Mouse (Mus musculus) CH12.LX (cell line): ENCODE measurements at regions not wholly inside any gene's neighbourhood (a gene's known extent, or its start where the extent isn't known, plus 50 kb on each side); places are given as distances from the start of the nearest gene placed in this dataset.

Experiments used
- DNase-seq: peaks from one replicate; pipeline ENCODE4 v3.0.0-alpha.2; 2013; ENCODE audit errors: extremely low read depth
- H3K27ac ChIP-seq: 2 replicates; pipeline ENCODE4 v1.5.1; 2012; ENCODE audit warnings: low read depth, mild to moderate bottlenecking, control low read depth, moderate library complexity; ENCODE audit not compliant: insufficient read depth
- H3K27me3 ChIP-seq: replicated peaks from 2 replicates; pipeline ENCODE3; 2012; ENCODE audit warnings: inconsistent platforms
- H3K36me3 ChIP-seq, 2 experiments: replicated peaks in 1 of 2; 2 replicates each; pipeline versions ENCODE3 to v1.6.1; 2012; ENCODE audit warnings: inconsistent platforms in 1 of 2, low read length in 1 of 2, mild to moderate bottlenecking in 1 of 2, mixed read lengths in 1 of 2, moderate library complexity in 1 of 2; ENCODE audit not compliant: control insufficient read depth in 1 of 2, insufficient read depth in 1 of 2
- H3K4me1 ChIP-seq, 2 experiments: 2 replicates each; pipeline ENCODE4 v1.6.1; 2012; ENCODE audit warnings: inconsistent platforms in 1 of 2, moderate library complexity in 1 of 2; ENCODE audit not compliant: insufficient read depth in 2 of 2, control insufficient read depth in 1 of 2
- H3K4me2 ChIP-seq: 2 replicates; pipeline ENCODE4 v1.6.1; 2012; ENCODE audit warnings: low read depth, mild to moderate bottlenecking, control low read depth; ENCODE audit not compliant: poor library complexity, insufficient read depth, severe bottlenecking
- H3K4me3 ChIP-seq, 3 experiments: fragments of 150-350 bp in 1 of 3; sonication (generic) in 1 of 3; replicated peaks in 1 of 3; 2 replicates each; pipeline versions ENCODE3 to v1.5.1; 2011 to 2012; ENCODE audit warnings: low read depth in 2 of 3, low read length in 2 of 3, mild to moderate bottlenecking in 2 of 3, moderate library complexity in 2 of 3, control low read depth in 1 of 3, improper control_type of control experiment in 1 of 3, inconsistent platforms in 1 of 3, mixed read lengths in 1 of 3; ENCODE audit not compliant: poor library complexity in 1 of 3
- H3K79me2 ChIP-seq: replicated peaks from 2 replicates; pipeline ENCODE4 v1.6.1; 2012; ENCODE audit warnings: mild to moderate bottlenecking, moderate library complexity; ENCODE audit not compliant: control insufficient read depth, poor library complexity, insufficient read depth, severe bottlenecking; ENCODE audit errors: extremely low read depth
- H3K9ac ChIP-seq: 2 replicates; pipeline ENCODE4 v1.6.1; 2012; ENCODE audit warnings: low read depth, mild to moderate bottlenecking, control low read depth, moderate library complexity; ENCODE audit not compliant: insufficient read depth
- H3K9me3 ChIP-seq: replicated peaks from 2 replicates; pipeline ENCODE3; 2012; ENCODE audit warnings: low read length, inconsistent platforms, mixed read lengths
- BHLHE40 ChIP-seq: IDR thresholded peaks from 2 replicates; pipeline ENCODE4 v1.6.1; 2011; ENCODE audit warnings: mild to moderate bottlenecking, low read depth, low read length, improper control_type of control experiment
- EP300 ChIP-seq: IDR thresholded peaks from 2 replicates; pipeline ENCODE4 v1.6.1; 2011; ENCODE audit warnings: low read length, improper control_type of control experiment
- ETS1 ChIP-seq: conservative IDR thresholded peaks from 2 replicates; pipeline ENCODE4 v1.6.1; 2012; ENCODE audit warnings: low read depth, mild to moderate bottlenecking, inconsistent platforms, low read length, improper control_type of control experiment, moderate library complexity
- HCFC1 ChIP-seq: IDR thresholded peaks from 2 replicates; pipeline ENCODE4 v1.6.1; 2012; ENCODE audit warnings: low read depth, mild to moderate bottlenecking, inconsistent platforms, low read length, improper control_type of control experiment
- KAT2A ChIP-seq: IDR thresholded peaks from 2 replicates; pipeline ENCODE4 v1.6.1; 2012; ENCODE audit warnings: low read length, improper control_type of control experiment, inconsistent platforms; ENCODE audit not compliant: insufficient replicate concordance
- MEF2A ChIP-seq: IDR thresholded peaks from 2 replicates; pipeline ENCODE4 v1.6.1; 2014; ENCODE audit warnings: low read depth, mild to moderate bottlenecking, inconsistent platforms, low read length, improper control_type of control experiment, borderline replicate concordance
- NELFE ChIP-seq: IDR thresholded peaks from 2 replicates; pipeline ENCODE4 v1.6.1; 2011; ENCODE audit warnings: low read depth, low read length, improper control_type of control experiment
- PAX5 ChIP-seq: IDR thresholded peaks from 2 replicates; pipeline ENCODE4 v1.6.1; 2012; ENCODE audit warnings: low read length, inconsistent platforms, mixed read lengths
- POLR2A ChIP-seq: IDR thresholded peaks from 2 replicates; pipeline ENCODE4 v1.6.1; 2011; ENCODE audit warnings: low read depth, mild to moderate bottlenecking, improper control_type of control experiment, low read length
- POLR2AphosphoS2 ChIP-seq: IDR thresholded peaks from 2 replicates; pipeline ENCODE4 v1.6.1; 2011; ENCODE audit warnings: low read depth, low read length, improper control_type of control experiment
- RAD21 ChIP-seq: IDR thresholded peaks from 2 replicates; pipeline ENCODE4 v1.6.1; 2011; ENCODE audit warnings: low read depth, mild to moderate bottlenecking, low read length, improper control_type of control experiment, moderate library complexity
- RCOR1 ChIP-seq: conservative IDR thresholded peaks from 2 replicates; pipeline ENCODE4 v1.6.1; 2012; ENCODE audit warnings: low read depth, mild to moderate bottlenecking, inconsistent platforms, low read length, improper control_type of control experiment
- SIN3A ChIP-seq: IDR thresholded peaks from 2 replicates; pipeline ENCODE4 v1.6.1; 2012; ENCODE audit warnings: low read length, improper control_type of control experiment, inconsistent platforms
- TBP ChIP-seq: conservative IDR thresholded peaks from 2 replicates; pipeline ENCODE4 v1.6.1; 2011; ENCODE audit warnings: low read depth, low read length, improper control_type of control experiment
- TCF12 ChIP-seq: IDR thresholded peaks from 2 replicates; pipeline ENCODE4 v1.6.1; 2014; ENCODE audit warnings: low read depth, mild to moderate bottlenecking, inconsistent platforms, low read length, improper control_type of control experiment
- USF2 ChIP-seq: conservative IDR thresholded peaks from 2 replicates; pipeline ENCODE4 v1.6.1; 2011; ENCODE audit warnings: low read depth, low read length, improper control_type of control experiment
- ZC3H11A ChIP-seq: IDR thresholded peaks from 2 replicates; pipeline ENCODE4 v1.6.1; 2012; ENCODE audit warnings: low read depth, mild to moderate bottlenecking, inconsistent platforms, low read length, improper control_type of control experiment
- ZMIZ1 ChIP-seq: IDR thresholded peaks from 2 replicates; pipeline ENCODE4 v1.6.1; 2012; ENCODE audit warnings: low read depth, mild to moderate bottlenecking, inconsistent platforms, low read length, improper control_type of control experiment
- dilution Hi-C: fragments of 300-500 bp; cut with MboI; formaldehyde crosslinking; loops from 2 replicates; pipeline ENCODE4 v1.14.3; 2020; ENCODE audit warnings: low sequenced_read_pairs; ENCODE audit not compliant: extremely low pct_unique_long_range_greater_than_20kb, extremely low pct_ligation_motif_present
- in situ Hi-C: fragments of 300-500 bp; cut with MboI; formaldehyde crosslinking; loops from 3 replicates; pipeline ENCODE4 v1.14.3; 2019; ENCODE audit warnings: low sequenced_read_pairs, low pct_ligation_motif_present, low pct_unique_long_range_greater_than_20kb, mixed read lengths

- H3K36me3 ChIP-seq: no peaks in the 10 kb centered on the region
- in situ Hi-C loops (no loop called here), dilution Hi-C loops (no loop called here)
- TF ChIP-seq POLR2AphosphoS2 (no peak), MEF2A (no peak), RAD21 (no peak), TCF12 (no peak), SIN3A (no peak), USF2 (no peak), HCFC1 (no peak), PAX5 (no peak), KAT2A (no peak), ZC3H11A (no peak)
- TF ChIP-seq, all 38 proteins: peak for 0
- H3K9ac ChIP-seq: no peak overlapping the region
- no peak overlapping the region for H3K4me2 ChIP-seq
- peaks cover 3% of the 10 kb centered on the region for H3K9me3 ChIP-seq
- H3K4me1 ChIP-seq: peaks cover 0 to 3% of the 10 kb centered on the region in 2 experiments; a peak in 1 of 4 replicates
- no peaks in the 10 kb centered on the region for H3K79me2 ChIP-seq
- no peak for DNase-seq
- H3K4me3 ChIP-seq: no peak overlapping the region
- H3K27me3 ChIP-seq: no peaks in the 10 kb centered on the region
- no peak overlapping the region for H3K27ac ChIP-seq
Measured at GRCm38 (mm10) chr16:50833357-50833756, 242.4 kb upstream of the Ccdc54 start.

DNA sequence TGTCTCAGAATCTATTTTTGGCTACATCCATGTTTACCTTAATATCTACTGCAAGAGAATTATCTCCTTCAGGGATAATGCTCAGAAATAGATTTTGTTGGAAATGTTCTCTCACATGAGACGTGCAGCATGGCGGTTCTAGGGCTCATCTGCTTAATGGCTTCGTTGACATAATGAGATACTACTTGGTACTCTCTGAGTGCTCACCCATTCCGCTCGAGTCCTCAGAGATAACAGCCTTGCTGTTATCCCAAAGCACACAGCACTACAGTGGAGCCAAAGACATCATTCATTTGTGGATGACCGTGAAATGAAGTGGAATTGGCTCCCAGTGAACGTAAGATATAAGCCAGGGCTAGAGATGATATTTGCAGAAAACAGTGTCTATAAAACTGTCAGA lies 231.4 kb upstream of the Ccdc54 start:
- no peak overlapping the region for H3K27ac ChIP-seq
- H3K4me1 ChIP-seq: peaks cover 3% of the 10 kb centered on the region in 2 experiments; a peak in 2 of 4 replicates
- TF ChIP-seq MEF2A (no peak), RCOR1 (no peak), ZMIZ1 (no peak), POLR2AphosphoS2 (no peak), NELFE (no peak), TBP (no peak), POLR2A (no peak), ZC3H11A (no peak), SIN3A (no peak), RAD21 (no peak), EP300 (no peak), ETS1 (no peak), BHLHE40 (no peak), TCF12 (no peak)
- no peak for DNase-seq
- dilution Hi-C loops (no loop called here), in situ Hi-C loops (no loop called here)
- no peak overlapping the region for H3K9ac ChIP-seq
- no peaks in the 10 kb centered on the region for H3K9me3 ChIP-seq
- no peaks in the 10 kb centered on the region for H3K79me2 ChIP-seq
- H3K4me3 ChIP-seq: no peak overlapping the region
- H3K27me3 ChIP-seq: no peaks in the 10 kb centered on the region
- H3K36me3 ChIP-seq: no peaks in the 10 kb centered on the region
- H3K4me2 ChIP-seq: no peak overlapping the region
